Mouse (Mus musculus): Measurements from ENCODE around the gene Kctd7.

- TF ChIP-seq CTCF (IDR thresholded peaks at IDR 0.05) (no peak), POLR2A (IDR thresholded peaks at IDR 0.05; ENCODE audit: insufficient read depth, low read depth, low read length) (no peak)
Measured at GRCm38 (mm10) chr5:130203948-130204347, 59.3 kb downstream of the Kctd7 start.
